Mouse (Mus musculus) adrenal gland, postnatal 36 days (tissue): ENCODE measurements around the gene Zfp36l3. TPM values are rescaled to one million over a fixed set of nuclear protein-coding genes. Genes with fewer than 3 reads are reported as not detected.
"Not testable (repeated sequence)": the region's sequence is repeated elsewhere in the genome, so short reads cannot be mapped to it uniquely, and the experiment has no call there.

Experiments
- DNase-seq, 2 experiments: peaks; one replicate each; pipeline ENCODE4 v3.0.0; 2021; ENCODE audit warnings: mixed read lengths in 1 of 2
- long read RNA-seq, 2 experiments: library from polyadenylated mRNA; stranded (forward); transcript quantifications; one replicate each; pipeline ENCODE4 v2.0.0; 2021; ENCODE audit warnings: borderline sequencing depth in 2 of 2
- total RNA-seq, 2 experiments: library from RNA; stranded (reverse); gene quantifications; 2 replicates each; pipeline ENCODE4 v1.2.3; 2021

Gene Zfp36l3
- not detected for total RNA-seq
- long read RNA-seq, experiment 1 = 0 reads
- long read RNA-seq, experiment 2 = 0 reads

GRCm38 (mm10) chrX:53776276-53776675 is at the start of gene Zfp36l3:
TSS of gene Zfp36l3 (minus strand) at chrX:53776394.
- DNase-seq = no peak

DNA sequence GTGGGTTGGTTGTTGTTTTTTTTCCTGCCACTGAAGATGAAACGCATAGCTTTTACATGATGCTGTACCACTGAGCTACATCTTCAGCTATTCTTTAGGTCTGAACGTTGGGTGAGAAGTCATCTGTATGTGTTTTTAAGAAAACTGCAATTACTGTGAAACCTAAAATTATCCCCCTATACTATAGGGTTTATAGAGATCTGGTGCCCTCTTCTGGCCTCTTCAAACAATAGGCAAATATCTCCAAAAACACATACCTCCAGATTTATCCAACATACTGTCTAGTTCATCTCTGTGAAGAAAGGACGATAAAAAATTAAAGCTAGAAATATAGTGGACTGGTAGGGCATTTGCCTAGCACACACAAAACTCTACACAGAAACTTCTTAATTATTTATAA is 22.9 kb upstream of the Zfp36l3 start:
- no peak for DNase-seq

DNA sequence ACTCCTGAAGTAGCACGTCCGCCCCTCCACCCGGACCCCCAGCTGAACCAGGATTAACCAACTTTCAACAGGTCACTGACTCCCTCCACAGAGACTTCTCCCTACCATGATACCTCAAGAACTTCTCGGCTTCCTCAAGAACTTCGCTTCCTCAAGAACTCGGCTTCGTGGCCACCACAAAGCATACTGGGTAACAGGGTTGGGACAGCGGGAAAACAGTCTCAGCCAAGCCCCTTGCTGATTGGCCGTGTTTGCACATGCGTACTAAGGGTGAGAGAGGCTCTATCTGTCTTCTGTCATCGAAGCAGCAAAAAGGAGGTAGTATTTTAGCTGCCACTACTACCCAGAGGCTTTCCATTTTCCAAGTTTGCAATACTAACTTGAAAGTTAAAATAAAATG is 21.3 kb upstream of the Zfp36l3 start, which contains the start of gene Xlr:
TSS of gene Xlr (minus strand) at position 188 of the 400 bp plus-strand sequence.
- not testable (repeated sequence) for DNase-seq

DNA sequence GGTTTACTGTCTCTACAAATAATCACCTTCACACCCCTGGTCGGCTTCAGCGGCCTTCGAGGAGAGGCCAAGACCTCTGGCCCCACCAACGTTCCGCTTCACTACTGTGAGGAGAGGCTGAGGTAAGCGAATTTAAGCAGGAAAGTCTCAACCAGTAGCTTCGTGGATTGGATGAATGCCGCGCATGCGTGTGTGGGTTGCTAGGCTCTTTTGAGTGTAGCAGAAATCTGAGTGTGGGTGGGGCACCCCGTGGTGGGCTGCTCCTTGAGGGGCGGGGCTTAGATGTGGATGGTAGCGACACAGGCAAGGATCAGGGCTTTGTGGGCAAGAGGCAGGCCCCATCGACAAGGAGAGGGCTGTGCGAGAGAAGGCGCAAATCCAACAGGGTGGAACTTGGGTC is 18.5 kb downstream of the Zfp36l3 start, which contains the start of gene 1700013H16Rik:
TSS of gene 1700013H16Rik (minus strand) at position 96 of the 400 bp plus-strand sequence.
- no peak for DNase-seq

DNA sequence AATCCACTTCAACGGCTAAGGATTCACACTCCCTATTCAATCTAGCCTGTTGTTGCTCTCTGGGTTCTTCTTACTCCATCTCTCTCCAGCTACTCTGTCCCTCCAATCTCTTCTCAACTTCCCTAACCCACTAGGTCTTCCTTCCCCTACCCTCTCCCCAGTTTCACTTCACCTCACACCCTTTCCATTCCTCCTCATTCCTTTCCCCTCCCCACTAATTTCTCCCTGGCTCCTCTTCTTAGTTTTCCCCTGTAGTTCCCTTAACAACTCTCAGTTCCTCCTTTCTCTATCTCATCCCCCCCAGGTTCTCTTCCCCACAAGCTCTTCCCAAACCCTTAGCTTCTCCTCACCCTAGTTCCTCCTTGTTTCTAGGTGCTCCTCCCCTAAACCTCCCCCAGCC is 23.3 kb downstream of the Zfp36l3 start:
- no peak for DNase-seq

- no peak for DNase-seq
Measured at GRCm38 (mm10) chrX:53728967-53729366, 47.2 kb downstream of the Zfp36l3 start.

DNA sequence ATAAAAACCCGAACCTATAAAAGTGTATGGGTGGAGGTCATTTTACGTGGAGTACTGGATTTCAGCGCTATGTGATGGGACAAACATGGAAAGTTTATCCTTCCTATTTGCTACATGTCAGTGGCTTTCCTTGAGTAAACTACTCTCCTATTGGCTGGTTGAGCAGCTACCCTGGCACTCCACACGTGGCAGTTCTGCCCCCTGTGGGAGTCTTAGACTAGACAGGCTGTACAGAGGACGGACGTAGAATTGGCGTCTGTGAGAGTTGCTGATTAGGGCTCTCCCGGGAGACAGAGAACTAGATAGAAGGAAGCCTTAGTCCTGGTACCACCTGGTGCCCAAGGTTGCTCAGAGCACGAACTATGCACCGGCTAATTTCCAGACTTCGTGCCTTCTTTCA is 51.6 kb downstream of the Zfp36l3 start, which contains the start of gene 4930502E18Rik:
TSS of gene 4930502E18Rik (plus strand) at position 231 of the 400 bp plus-strand sequence.
- no peak for DNase-seq

Other genes starting within 250 kb of the Zfp36l3 start
- 100 to 1,000 TPM; 124 to 144 TPM for gene Rtl8c, start 168.4 kb downstream of the Zfp36l3 start, total RNA-seq
- not detected for gene Gm14597, start 167.4 kb downstream of the Zfp36l3 start, total RNA-seq
- 100 to 1,000 TPM; 161 to 191 TPM for gene Rtl8a, start 132.7 kb downstream of the Zfp36l3 start, total RNA-seq
- gene Rtl8b, start 106.0 kb downstream of the Zfp36l3 start, total RNA-seq = 100 to 1,000 TPM in 1 of 2 experiments, 10 to 100 TPM in 1; 85.5 to 112 TPM
- gene 4930502E18Rik, start 51.6 kb downstream of the Zfp36l3 start, total RNA-seq = not detected
- not detected for gene 1700013H16Rik, start 18.6 kb downstream of the Zfp36l3 start, total RNA-seq
- 1 to 10 TPM in 1 of 2 experiments, under 1 TPM in 1; 0.72 to 1.6 TPM for gene Xlr, start 21.3 kb upstream of the Zfp36l3 start, total RNA-seq